Mouse (Mus musculus) MN1 (cell line): ENCODE data around the gene Rsph3a.
"Not testable (repeated sequence)": the region's sequence is repeated elsewhere in the genome, so short reads cannot be mapped to it uniquely, and the experiment has no call there.

Source experiments
- DNase-seq: peaks from one replicate; pipeline ENCODE4 v3.0.0-alpha.2; 2016; ENCODE audit warnings: low spot score

Rsph3a gene

DNA sequence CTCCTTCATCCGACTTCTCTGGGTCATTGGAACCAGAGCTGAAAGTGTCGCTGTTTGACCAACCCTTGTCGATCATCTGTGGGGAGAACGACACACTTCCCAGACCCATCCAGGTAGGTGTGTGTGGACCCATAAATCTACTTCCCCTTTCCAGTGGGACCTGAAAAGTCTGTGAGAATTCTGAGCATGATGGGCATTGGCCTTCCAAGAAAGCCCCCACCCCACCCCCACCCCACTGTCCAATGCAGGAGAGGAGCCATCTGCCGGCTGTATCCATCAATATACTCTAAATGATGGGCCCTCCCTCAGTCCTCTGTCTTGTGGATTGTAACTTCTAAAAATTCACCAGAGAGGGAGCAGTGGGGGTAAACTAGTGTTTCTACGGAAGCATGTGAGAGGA, 16.8 kb upstream of the Rsph3a start:
- no peak for DNase-seq

DNA sequence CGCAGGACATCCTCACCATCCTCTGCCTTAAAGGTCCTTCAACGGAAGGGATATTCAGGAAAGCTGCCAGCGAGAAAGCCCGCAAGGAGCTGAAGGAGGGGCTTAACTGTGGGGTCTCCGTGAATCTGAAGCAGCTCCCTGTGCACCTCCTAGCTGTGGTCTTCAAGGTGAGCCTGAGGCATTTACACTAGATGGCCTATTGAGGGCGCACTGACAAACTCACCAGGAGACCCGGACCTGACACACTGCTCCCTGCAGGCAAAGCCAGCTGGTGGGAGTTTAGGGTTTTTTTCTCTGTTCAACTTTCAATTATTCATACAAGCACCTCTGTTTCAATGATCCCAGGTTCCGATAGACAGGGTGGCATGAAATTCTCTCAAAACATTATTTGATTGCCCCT, 16.1 kb upstream of the Rsph3a start:
- no peak for DNase-seq

DNA sequence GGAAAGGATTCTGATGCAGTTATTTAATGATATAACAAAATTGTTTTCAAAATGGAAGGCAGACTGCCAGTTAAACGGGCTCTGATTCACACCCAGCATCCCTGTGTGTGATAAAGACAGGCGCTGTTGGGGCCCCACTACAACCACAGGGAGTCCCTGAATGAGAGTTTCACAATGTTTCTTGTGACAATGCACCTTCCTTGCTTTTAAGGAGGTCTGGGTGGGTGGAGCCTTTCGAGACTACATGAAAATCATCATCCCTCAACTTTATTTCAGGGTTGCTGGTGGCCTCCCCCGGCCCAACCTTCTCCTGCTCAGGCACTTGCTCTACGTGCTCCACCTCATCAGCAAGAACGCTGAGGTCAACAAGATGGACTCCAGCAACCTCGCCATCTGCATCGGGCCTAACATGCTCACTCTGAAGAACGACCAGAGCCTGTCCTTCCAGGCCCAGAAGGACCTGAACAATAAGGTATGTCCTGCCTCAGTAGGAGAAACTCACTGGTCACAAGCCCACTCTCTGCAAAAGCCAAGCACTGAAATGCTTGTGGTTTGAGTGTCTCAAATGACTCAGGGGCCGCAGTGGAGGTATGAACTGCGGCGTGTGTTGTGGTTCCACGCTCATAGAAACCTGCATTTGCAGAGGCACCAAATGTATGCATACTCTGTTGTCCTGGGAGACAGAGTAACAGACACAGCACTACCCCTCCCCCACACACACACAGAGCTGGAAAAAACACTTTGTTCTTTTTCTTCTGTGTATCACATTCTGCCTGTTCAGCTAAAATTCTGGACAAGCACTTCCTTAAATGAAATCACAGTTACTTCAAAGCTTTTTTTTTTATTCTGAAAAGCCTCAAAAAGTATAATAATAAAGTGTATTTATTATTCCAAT, 14.1 kb upstream of the Rsph3a start:
- DNase-seq = no peak

DNA sequence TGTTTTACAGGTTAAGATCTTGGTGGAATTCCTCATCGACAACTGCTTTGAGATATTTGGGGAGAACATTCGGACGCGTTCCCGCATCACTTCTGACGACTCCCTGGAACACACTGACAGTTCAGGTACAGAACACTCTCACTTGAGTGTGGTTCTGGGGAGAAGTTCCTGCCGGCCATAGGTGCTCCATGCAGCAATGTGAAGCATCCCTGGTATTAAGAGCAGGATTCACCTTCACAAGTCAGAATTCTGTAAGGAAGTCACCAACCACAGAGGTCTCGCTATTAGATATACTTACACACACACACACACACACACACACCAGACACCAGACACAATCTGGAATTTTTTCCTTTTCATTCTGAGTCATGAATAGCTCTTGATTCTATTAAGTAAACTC, 13.3 kb upstream of the Rsph3a start:
- DNase-seq = not testable (repeated sequence)

DNA sequence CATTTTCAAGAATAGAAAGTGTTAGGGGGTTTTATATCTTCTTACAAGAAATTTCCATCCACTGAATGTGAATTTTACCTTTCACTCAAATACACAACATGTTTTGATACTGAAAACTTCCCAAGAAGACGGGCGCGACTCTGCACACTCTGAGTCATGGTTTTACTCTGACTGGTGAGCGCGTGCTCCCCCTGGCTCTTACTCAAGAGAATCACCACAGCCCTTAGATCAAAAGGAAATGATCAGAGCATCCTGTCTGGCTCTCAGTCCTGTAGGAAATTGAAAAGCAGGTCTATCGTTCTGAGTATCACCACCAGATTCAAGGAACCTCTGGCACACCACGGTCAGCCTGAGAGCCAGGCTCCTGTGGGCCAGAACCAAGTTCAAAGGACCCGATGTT, 5.8 kb upstream of the Rsph3a start:
- peak; percentile 44 for DNase-seq

DNA sequence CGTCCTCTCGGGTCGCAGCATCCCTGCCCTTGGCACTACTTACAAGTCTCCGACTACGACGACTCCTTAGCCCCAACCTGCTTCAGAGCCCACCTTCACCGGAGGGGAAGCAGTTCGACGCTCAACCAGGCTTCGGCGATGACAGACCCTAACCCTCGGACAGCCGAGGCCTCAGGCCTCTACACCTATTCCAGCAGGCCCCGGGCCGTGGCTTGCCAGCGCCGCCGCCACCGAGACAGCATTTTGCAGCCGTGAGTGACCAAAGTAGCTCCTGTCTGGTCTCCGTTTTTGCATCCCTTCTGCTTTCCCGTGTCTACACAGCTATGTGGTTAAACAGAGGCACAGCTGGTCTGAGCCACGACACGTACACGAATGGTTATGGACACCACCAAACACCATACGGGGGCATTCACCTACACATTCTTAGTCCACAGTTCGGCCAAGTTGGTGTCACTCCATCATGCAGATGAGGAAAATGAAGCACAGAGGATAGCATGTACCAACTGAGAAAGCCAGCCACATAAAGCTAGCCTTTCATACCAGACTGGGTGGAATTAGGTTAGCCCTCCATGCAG, 726 bp downstream of the Rsph3a start:
- DNase-seq = not testable (repeated sequence)

DNA sequence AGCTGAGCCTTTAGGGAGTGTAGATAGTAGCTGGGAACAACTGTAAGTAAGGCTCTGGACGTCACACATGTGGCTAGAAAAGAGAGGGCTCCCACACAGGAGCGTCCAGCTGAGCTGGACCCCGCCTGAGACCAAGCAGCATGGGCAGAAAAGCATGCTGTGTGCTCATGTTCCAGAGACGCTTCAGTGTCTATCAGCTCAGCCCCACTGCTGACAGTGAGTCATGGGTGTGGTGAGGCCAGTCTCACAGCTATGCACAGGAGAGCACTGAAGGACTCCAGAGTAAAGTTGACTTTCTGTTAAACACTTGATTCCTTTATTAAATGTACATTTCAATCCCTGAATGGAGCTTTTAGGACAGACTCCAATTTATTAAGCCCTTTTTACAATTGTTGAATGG, 5.9 kb downstream of the Rsph3a start:
- DNase-seq = not testable (repeated sequence)

DNA sequence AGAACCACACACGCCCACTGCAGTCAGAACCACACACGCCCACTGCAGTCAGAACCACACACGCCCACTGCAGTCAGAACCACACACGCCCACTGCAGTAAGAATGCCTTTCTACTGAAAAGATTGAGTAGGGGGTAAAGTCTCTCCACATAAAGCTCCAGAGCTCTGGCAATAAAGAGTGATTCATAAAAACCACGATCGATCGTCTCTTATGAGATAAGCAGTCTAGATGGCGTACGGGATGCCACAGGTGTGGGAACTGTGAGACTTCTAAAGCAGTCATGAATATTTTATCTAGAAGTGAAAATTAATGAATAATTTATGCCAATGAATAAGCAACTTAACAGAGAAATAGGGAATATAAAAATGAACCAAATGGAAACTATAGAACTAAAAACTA, 11.8 kb downstream of the Rsph3a start:
- not testable (repeated sequence) for DNase-seq

DNA sequence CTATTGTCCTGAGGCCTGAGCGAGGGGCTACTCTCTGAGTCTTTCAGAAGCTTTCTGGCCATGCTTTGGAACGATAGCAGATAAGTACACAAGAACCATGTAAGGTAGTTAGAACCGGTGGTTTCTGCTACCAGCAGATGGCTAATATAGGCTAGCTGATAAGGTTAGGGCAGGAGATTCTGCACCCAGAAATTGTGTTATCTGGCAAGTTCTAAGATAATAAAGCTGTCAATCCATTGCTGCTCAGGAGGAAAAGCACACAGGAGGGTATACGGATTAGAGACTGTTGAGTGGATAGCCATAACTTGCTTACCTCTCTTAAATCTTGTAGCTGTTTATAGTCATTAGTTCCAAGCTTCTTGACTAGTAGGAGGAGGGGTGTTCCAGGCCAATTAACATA, 17.9 kb downstream of the Rsph3a start:
- DNase-seq = not testable (repeated sequence)

DNA sequence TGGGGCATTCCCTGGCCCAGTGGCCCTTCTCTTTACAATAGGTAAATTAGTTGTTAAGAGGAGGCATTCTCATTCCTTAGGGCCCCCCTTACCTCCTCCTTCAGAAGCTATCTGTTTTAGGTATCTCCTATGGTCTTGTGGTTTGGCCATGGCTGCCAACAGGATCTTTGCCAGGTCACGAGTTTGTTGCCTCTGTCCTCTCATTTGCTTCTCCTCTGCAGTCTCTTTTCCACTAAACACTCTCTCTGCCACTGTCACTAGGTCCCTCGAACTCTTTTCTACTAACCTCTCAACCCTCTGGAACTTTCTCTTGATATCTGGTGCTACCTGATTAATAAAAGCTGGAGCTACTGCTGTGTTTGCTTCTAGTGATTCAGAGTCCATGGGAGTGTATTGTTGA, 19.0 kb downstream of the Rsph3a start:
- not testable (repeated sequence) for DNase-seq

DNA sequence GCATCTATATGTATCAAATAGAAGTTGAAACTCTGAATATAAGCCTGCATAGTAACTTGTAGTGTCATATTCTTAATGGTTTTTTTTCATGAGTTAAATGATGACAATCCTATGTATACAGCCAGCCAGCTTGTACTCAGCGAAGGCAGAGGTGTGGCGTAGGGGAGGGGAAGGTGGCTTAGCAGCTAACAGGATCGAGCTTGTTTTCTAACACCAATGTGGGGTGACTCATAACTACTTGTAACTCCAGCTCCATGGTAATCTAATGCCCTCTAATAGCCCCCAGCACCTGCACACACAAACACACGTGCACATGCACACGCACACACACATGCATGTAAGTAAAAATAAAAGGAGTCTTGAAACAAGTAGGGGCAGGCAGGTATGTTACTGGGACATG, 23.1 kb downstream of the Rsph3a start:
- not testable (repeated sequence) for DNase-seq

DNA sequence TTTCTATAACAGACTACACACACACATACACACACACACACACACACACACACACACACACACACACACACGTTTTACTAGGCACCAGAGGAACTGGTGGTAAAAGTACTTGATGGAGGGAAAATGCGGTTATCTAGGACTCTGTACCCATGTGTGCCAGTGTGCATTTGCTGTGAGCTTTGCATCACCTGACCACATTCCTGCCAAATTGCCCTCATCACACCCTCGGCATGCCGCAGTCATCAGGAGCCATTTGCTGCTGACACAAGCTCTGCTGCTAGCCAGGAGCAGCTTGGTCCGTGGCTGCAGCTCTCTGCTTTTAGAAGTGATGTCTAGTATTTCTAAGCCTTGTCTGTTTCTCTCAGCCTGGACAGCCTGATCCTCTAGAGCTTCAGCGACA, 24.4 kb downstream of the Rsph3a start:
- DNase-seq = not testable (repeated sequence)

DNA sequence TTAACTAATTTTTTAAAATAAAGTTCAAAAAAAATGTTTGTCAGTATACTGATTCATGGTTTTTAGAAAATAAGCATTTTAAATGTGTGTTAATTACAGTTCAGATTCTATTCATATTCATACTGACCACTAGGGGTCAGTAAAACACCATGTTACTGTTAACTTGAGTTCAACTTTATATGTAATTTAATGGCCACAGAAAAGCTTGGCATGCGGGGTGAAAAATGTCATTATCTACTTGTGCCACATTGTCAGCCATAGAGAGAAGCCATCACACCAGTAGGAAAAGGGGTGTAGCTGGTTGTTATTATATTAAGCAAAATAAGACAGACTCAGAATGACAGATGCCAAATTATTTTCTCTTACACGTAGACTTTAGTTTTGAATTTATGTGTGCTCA, 38.1 kb downstream of the Rsph3a start:
- not testable (repeated sequence) for DNase-seq

DNA sequence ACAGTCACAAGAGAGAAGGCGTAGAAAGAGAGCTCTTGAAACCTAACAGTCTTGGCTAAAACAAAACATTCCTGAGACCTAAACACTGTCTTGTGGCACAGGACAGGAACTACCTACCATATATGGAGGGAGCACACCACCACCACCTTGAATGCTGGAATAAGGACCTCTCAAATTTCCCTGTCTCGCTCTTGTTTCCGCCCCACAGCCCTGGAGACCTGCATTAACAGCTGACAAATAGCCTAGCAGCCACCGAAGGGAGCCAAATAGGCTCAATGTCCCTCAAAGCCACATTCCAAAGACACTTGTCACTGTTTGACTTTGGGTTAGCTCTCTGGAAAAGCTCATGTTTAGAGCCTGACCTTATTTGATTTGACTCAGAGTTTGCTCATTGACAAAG, 40.2 kb downstream of the Rsph3a start:
- not testable (repeated sequence) for DNase-seq

DNA sequence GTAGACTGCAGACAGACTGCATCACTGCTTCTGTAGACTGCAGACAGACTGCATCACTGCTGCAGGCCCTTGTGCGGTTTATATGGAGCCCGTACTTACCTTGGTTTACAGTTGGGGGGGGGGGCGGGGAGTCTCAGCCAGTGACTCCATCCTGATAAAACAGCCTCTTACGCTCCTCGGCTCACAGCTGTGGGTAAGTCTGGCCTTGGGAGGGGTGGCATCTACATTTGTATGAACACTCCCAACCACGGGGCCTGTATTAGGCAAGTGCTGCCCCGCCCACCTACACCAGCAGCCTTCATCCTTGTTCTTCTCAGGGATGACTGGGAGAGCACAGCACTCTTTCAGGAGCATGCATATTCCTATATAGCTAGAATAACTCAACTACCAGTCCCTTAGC, 41.6 kb downstream of the Rsph3a start:
- not testable (repeated sequence) for DNase-seq

DNA sequence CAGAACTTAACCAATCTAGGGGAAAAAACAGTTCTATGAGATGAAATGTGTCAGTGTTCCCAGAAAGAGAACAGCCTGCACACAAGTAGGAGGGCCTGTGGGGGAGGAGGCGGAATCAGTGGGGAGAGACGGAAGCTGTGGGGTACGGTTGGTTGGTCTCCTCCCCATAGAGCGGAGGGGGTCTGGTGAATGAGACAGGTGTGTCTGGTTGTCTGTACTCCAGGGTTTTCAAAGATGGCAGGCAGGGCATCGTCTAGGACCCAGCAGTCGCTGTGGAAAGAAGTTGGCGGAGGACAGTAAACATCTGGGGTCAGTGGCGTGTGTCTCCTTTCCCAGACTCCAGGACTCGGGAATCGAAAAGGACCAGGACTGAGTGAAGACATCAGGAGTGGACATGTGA, 57.8 kb downstream of the Rsph3a start:
- not testable (repeated sequence) for DNase-seq

DNA sequence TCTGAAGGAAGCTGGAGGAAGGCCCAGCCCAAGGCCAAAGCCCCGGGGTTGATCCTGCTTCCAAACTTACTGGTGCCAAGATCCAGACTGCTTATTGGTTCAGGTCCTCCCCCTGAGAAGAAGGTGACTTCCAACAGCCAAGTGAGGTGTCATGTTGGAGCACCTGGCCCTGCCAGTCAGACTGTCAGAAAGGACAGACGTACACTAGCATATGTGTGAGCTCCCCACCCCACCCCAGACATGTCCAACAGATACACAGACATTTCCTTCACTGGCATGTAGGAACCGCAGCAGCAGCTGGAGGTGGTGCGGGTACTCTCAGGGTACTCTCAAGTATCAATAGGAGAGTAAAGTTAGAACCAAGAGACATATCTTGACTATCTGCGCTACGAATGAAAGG, 61.4 kb downstream of the Rsph3a start:
- DNase-seq = not testable (repeated sequence)

DNA sequence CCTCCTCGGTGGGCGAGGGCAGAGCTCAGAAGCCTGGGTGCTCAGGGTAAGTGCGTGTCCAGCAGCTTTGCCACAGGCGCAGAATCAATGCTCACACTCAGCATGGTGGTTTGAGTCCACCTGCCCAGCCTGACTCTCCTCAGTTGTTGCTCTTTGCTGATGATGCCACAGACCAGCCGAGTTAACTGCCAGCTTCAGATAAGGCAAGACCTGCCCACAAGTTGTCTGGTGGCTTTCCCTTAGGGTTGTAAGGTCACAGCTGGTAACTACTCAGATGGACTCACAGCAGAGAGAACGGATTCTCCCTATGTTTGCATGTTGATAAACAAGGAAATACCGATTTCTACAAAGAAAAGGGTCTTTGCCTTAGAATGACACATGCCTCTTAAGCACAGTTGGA, 64.2 kb downstream of the Rsph3a start:
- DNase-seq = not testable (repeated sequence)

DNA sequence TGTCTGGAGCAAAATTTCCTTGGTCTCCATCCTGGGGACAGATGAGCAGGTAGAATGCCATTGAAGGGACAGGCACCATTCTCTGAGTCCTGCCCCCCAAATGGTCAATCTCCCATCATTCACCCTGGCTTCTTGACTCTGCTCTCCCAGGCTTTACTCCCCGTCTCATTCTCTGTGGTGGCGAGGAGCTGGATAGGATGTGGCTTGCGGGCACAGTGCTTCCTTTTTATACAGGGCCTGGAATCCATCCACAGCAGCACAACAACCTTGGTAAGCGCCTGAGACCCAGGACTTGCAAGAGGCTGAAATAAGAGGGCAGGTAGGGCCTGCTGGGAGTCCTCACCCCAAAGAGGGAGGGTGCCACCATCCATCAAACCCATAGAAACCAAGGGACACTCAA, 68.6 kb downstream of the Rsph3a start:
- not testable (repeated sequence) for DNase-seq

DNA sequence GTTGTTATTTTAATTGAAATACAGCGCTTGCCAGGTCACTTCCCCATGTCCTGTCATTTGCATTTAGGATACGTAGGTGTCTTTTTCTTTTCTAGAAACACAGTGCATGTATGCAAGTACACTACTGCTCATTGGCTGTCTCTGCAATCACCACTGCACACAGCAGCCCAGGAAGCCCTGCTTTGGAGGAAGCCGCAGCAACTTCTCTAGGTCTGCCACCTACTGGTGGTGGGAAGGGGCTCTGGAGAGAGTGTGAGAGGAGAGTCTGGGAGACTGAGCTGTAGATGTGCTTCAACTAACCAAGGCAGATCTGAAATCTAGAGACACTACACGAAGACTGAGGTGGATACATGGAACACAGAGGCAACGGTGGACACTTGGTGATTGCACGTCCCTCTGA, 77.3 kb downstream of the Rsph3a start:
- not testable (repeated sequence) for DNase-seq

DNA sequence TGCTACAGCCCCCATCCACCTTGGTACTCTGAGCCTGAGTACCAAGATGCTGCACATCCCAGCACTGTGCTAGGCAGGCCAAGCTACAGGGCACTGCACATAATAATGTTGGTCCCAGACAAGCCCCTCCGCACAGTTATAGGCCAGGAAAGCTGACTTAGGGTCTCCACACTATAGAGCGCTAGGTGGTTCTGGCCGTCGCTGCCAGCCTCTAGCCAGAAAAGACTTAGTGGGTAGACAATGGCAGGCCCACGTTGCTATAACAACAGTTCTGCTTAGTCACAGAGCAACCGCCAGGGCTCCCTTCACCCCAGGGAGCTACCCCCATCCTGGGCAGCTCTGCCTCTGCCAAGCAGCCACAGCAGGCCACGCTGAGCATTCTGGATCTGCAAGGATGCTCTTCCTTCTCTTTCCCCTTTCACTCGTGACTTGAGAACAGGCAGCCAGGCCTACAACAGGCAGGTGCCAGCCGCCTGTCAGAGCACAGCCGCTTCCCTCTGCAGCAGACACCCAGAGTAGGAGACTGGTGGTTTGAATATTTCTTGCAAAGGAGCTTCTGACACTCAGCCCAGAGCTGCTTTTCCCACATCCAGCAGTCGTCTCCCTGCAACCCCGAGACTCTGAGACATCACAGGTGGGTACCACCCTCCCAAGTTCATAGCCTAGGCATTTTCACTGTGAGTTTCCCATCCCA, 82.2 kb downstream of the Rsph3a start:
- DNase-seq = not testable (repeated sequence)
